Mouse (Mus musculus) limb, embryonic 14.5 days (tissue): Measurements from ENCODE around the gene Snrpa. TPM values are rescaled to one million over a fixed set of nuclear protein-coding genes. Genes with fewer than 3 reads are reported as not detected.

Experiments
- ATAC-seq: fragments of 200-750 bp; cut with Nextera tagmentation; 2 replicates; pipeline ENCODE4 v1.8.0; 2017; ENCODE audit warnings: low read depth, moderate number of reproducible peaks, moderate TSS enrichment; ENCODE audit not compliant: low FRiP score
- DNase-seq: peaks from one replicate; pipeline ENCODE4 v3.0.0-alpha.2; 2015; ENCODE audit warnings: low spot score
- H3K27ac ChIP-seq: fragments of 300-500 bp; sonication (generic); replicated peaks from 2 replicates; pipeline ENCODE4 v1.5.1; 2014; ENCODE audit warnings: low read depth, mild to moderate bottlenecking, low read length, moderate library complexity, mixed read lengths
- H3K27me3 ChIP-seq: fragments of 300-500 bp; sonication (generic); 2 replicates; pipeline ENCODE4 v1.6.1; 2014; ENCODE audit warnings: low read length, mixed read lengths; ENCODE audit not compliant: control insufficient read depth, insufficient read depth
- H3K36me3 ChIP-seq: fragments of 300-500 bp; sonication (generic); 2 replicates; pipeline ENCODE4 v1.6.1; 2014; ENCODE audit warnings: mild to moderate bottlenecking, low read length, moderate library complexity, mixed read lengths; ENCODE audit not compliant: control insufficient read depth, insufficient read depth
- H3K4me1 ChIP-seq: fragments of 300-500 bp; sonication (generic); 2 replicates; pipeline ENCODE4 v1.6.1; 2014; ENCODE audit warnings: antibody characterized with exemption, low read length, mixed read lengths; ENCODE audit not compliant: control insufficient read depth, insufficient read depth
- H3K4me2 ChIP-seq: fragments of 300-500 bp; sonication (generic); replicated peaks from 2 replicates; pipeline ENCODE4 v1.6.1; 2014; ENCODE audit warnings: low read depth, mild to moderate bottlenecking, low read length, moderate library complexity; ENCODE audit not compliant: severe bottlenecking
- H3K4me3 ChIP-seq: fragments of 300-500 bp; sonication (generic); replicated peaks from 2 replicates; pipeline ENCODE4 v1.5.1; 2014; ENCODE audit warnings: low read length
- H3K9ac ChIP-seq: fragments of 300-500 bp; sonication (generic); 2 replicates; pipeline ENCODE4 v1.6.1; 2014; ENCODE audit warnings: mild to moderate bottlenecking, low read depth, low read length, moderate library complexity; ENCODE audit not compliant: severe bottlenecking
- H3K9me3 ChIP-seq: fragments of 300-500 bp; sonication (generic); 2 replicates; pipeline ENCODE4 v1.6.1; 2016; ENCODE audit warnings: low read length; ENCODE audit not compliant: control insufficient read depth
- POLR2A ChIP-seq: fragments of 200-500 bp; IDR thresholded peaks from 2 replicates; pipeline ENCODE4 v1.8.0; 2012; ENCODE audit warnings: inconsistent platforms, mild to moderate bottlenecking, moderate library complexity, borderline replicate concordance; ENCODE audit not compliant: insufficient read depth, insufficient read length; ENCODE audit errors: extremely low read depth
- WGBS: fragments of 180-500 bp; shearing (Covaris S2); extraction: QIAGEN DNeasy Blood & Tissue Kit; methylation state at CpG from one replicate; pipeline ENCODE4 v1.1.7; 2014; 5-methylcytosine and 5-hydroxymethylcytosine counted together
- polyA plus RNA-seq, 2 experiments: library from polyadenylated mRNA; depleted of rRNA in 1 of 2; stranded (reverse) in 1 of 2; unstranded in 1 of 2; fragments of >200 nt; fragmentation: Nextera tagmentation in 1 of 2; extraction: Ambion mirVana in 1 of 2; gene quantifications; 2 replicates each; pipeline versions ENCODE4 v1.2.1 to v1.2.3; 2012 to 2014

The Snrpa gene
- polyA plus RNA-seq, 2 experiments: 250 to 386 TPM

DNA sequence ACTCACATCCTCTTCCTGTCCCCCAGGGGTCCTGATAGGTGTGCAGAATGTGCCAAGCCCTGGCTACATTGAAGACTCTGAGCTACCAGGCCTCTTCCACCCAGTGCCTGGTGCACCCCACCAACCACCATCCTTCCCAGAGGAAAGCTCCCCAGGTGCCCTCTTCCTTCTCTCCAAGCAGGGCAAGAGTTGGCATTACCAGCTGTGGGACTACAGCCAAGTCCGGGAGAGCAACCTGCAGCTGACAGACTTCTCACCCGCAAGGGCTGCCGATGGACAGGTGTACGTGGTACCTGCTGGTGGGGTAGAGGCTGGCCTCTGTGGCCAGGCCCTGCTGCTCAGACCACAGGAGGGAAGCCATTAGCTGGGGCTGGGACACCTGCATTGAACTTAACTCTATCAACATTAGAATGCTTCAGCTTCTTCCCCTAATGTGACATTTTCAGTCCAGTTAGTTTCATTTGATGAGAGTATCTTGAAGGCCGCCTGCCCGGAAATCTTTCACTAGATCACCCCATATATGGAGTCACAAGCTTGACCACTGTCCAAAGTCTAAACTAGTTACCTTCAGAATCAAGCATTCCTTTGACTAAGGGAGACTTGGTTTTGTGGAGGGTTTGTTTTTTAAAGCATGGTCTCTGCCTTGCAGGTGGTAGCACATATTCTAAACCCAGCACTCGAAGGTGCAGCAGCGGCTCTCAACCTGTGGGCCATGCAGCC is 7.8 kb upstream of the Snrpa start:
- TF ChIP-seq POLR2A: no peak

DNA sequence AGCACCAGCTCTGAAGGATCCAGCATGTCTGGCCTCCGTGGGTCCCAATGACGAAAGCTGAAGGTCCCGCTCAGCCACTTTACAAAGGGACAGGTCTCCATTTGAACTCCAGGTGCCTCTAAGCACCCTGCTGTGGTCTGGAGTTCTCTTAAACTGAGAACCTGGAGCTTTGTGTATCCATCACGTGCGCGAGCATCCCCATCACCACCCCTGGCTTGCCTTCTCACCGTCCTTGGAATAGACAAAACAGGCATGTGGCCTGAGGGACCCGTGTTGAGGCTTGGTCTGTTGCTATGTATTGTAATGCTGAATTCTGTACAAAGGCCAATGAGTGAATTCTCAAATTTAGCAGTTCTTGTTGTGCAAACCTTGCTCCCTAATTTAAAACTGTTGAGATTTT is 2.7 kb upstream of the Snrpa start:
- no peaks in the 10 kb centered on the region for H3K9me3 ChIP-seq
- 93% methylated on average over 8 of the region's 8 CpGs for WGBS

More for the DNA sequence above, 7.8 kb upstream of the Snrpa start:
- H3K4me2 ChIP-seq: no peak overlapping the region
- H3K27me3 ChIP-seq: no peaks in the 10 kb centered on the region
- no peaks in the 10 kb centered on the region for H3K9me3 ChIP-seq
- H3K36me3 ChIP-seq: peaks cover 51% of the 10 kb centered on the region
- H3K4me3 ChIP-seq: no peak overlapping the region
- H3K27ac ChIP-seq: no peak overlapping the region
- no peaks in the 10 kb centered on the region for H3K4me1 ChIP-seq
- no peak for DNase-seq
- H3K9ac ChIP-seq: no peak overlapping the region
- 97% methylated on average over 8 of the region's 8 CpGs for WGBS
- ATAC-seq: no peak

DNA sequence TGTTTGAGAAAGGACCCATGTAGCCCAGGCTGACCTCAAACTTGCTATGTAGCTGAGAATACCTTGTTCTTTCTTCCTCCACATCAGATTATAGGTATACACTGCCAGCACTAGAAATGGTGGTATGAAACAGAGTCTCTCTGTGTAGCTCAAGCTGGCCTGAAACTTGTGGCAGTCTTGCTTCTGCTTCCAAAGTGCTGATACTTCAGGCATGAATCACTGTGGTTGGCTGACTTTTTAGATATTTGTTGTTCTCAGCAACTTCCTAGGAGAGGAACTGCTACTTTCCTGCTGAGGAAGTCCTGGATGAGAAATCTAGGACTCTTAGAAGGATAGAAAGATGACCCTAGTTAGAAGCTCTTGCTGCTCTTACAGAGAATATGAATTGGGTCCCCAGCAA is 2.3 kb upstream of the Snrpa start:
- no peaks in the 10 kb centered on the region for H3K27me3 ChIP-seq
- H3K4me1 ChIP-seq: peaks cover 16% of the 10 kb centered on the region
- no peak overlapping the region for H3K9ac ChIP-seq
- H3K4me3 ChIP-seq: no peak overlapping the region
- H3K9me3 ChIP-seq: no peaks in the 10 kb centered on the region
- H3K36me3 ChIP-seq: peaks cover 31% of the 10 kb centered on the region
- ATAC-seq (no peak), DNase-seq (no peak)
- no peak overlapping the region for H3K27ac ChIP-seq
- no peak for TF ChIP-seq POLR2A
- H3K4me2 ChIP-seq: no peak overlapping the region

More for the DNA sequence above, 2.7 kb upstream of the Snrpa start:
- no peak for ATAC-seq
- Histone ChIP-seq H3K9ac (no peak overlapping the region), H3K27ac (no peak overlapping the region), H3K4me3 (no peak overlapping the region), H3K4me2 (no peak overlapping the region), H3K36me3 (peaks cover 27% of the 10 kb centered on the region), H3K27me3 (no peaks in the 10 kb centered on the region), H3K4me1 (peaks cover 14% of the 10 kb centered on the region)
- TF ChIP-seq POLR2A: no peak
- DNase-seq: no peak

DNA sequence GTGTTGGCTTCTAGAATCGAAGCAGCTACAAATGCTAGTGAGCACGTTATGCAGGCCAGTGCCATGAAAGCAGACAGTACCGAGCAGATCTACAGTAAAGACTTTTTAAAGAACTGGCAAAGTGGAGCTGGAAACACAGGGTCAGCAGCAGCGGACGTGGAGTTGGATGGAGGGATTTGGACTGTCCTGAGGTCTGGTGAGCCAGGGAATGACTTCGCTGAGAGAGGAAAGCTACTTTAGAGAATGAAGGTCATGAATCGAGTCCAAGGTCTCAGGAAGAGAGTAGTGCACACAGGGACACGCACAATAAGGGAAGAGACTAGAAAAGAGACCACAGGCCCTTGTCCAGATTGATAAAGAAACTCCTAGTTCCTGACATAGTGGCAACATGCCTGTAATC is 1.6 kb upstream of the Snrpa start:
- H3K9me3 ChIP-seq: no peaks in the 10 kb centered on the region
- ATAC-seq: no peak
- no peak overlapping the region for H3K9ac ChIP-seq
- H3K4me2 ChIP-seq: no peak overlapping the region
- no peak for TF ChIP-seq POLR2A
- no peak overlapping the region for H3K4me3 ChIP-seq
- no peak for DNase-seq
- no peak overlapping the region for H3K27ac ChIP-seq
- WGBS: 91% methylated on average over 8 of the region's 8 CpGs
- H3K4me1 ChIP-seq: peaks cover 16% of the 10 kb centered on the region
- H3K27me3 ChIP-seq: no peaks in the 10 kb centered on the region
- peaks cover 34% of the 10 kb centered on the region for H3K36me3 ChIP-seq

DNA sequence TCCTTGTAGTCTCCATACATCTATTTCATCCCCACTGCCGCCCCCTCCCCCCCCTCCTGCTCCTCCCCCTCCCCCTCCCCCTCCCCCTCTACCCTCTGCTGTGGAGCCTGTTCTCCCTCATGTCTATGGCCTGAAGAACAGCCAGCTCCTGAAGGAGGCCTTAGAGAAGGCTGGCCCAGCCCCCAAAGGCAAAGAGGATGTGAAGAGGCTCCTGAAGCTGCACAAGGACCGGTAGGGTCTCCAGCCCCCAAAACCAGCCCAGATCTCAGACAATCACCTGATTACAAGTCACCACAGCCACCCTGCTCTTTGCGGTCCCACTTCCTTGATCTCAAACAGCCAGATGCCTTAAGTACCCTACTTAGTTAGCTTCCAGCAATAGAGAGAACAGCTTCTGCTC is 1.1 kb upstream of the Snrpa start:
- no peak for DNase-seq
- TF ChIP-seq POLR2A: no peak
- H3K9me3 ChIP-seq: no peaks in the 10 kb centered on the region
- H3K27ac ChIP-seq: no peak overlapping the region
- no peak overlapping the region for H3K9ac ChIP-seq
- no peak overlapping the region for H3K4me3 ChIP-seq
- ATAC-seq: no peak
- peaks cover 16% of the 10 kb centered on the region for H3K4me1 ChIP-seq
- WGBS: 91% methylated on average over 3 of the region's 3 CpGs
- no peaks in the 10 kb centered on the region for H3K27me3 ChIP-seq
- H3K4me2 ChIP-seq: no peak overlapping the region; the same call in 1 of the 2 replicates
- H3K36me3 ChIP-seq: peaks cover 34% of the 10 kb centered on the region
